Mouse (Mus musculus) granulocyte monocyte progenitor cell, adult 5-6 weeks (primary cell): ENCODE data around the gene Ntm. TPM values are rescaled to one million over a fixed set of nuclear protein-coding genes. Genes with fewer than 3 reads are reported as not detected.

ENCODE experiments used
- ATAC-seq: replicated peaks from 2 replicates; pipeline ENCODE4 v1.8.0; 2016; ENCODE audit warnings: mild to moderate bottlenecking, moderate TSS enrichment, inconsistent platforms; ENCODE audit not compliant: poor library complexity, severe bottlenecking
- total RNA-seq, 2 experiments: library from RNA; stranded (forward) in 1 of 2; stranded (reverse) in 1 of 2; fragments of 200-712, 200-1000 nt in 1 of 2; fragments of >200 nt in 1 of 2; fragmentation: Nextera tagmentation in 1 of 2; gene quantifications; 2 replicates each; pipeline ENCODE4 v1.2.3; 2014 to 2017

Ntm gene
- total RNA-seq, 2 experiments from 2014 or later, result not detected

DNA sequence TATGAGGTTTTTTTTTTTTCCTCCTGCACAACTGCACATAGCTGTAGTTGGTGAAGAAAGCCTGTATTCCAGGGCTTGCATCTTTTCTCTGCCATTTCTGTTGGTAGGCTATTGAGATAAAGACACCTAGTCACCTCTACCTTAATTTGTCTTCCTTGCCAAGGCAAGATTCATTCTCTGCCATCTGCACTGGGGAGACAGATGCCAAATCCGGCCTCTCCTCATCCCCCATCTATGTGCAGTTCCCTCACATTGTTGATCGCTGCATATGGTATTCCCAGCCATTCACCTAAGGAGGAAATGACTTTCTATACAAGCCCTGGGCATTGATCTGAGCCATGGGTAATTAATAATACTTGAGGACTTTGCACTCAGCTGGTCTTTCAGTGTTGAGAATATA, 753.7 kb downstream of the Ntm start:
- ATAC-seq, result no peak

DNA sequence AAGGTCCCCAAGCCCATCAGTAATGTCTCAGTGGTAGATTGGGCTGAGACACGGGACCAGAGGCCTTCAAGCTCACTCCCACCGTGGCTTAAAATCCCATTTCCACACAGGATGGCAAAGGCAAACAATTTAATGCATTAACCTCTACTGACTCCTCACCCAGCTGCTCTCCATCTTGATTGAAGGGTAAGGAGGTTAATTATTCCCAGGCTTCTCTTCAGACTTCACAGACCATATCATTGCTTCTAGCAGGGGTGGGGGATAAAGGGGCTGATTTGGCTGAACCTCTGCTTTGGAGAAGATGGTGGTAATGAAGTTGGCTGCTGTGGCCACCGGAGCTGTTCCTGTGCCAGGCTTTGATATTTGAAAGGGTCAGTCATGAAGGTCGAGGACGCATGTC, 754.8 kb downstream of the Ntm start:
- no peak for ATAC-seq

DNA sequence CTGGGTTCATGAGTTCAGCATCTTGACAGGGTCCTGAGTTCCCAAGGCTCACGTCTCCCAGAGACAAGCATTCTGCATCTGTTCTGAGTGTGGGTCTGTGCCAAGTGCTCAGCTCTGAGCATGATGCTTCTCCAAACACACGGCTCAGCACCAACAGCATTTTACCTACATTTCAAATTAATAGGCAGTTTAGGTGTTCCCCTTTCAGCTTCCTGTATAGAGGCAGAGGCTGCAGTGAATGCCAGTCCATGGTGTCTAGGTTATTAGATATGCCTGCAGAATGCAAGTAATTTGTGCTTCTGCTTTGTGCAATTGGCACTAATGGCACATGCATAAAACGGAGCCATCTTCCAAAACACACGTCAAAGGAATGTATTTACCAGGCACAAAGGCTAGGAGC, 757.3 kb downstream of the Ntm start:
- no peak for ATAC-seq

DNA sequence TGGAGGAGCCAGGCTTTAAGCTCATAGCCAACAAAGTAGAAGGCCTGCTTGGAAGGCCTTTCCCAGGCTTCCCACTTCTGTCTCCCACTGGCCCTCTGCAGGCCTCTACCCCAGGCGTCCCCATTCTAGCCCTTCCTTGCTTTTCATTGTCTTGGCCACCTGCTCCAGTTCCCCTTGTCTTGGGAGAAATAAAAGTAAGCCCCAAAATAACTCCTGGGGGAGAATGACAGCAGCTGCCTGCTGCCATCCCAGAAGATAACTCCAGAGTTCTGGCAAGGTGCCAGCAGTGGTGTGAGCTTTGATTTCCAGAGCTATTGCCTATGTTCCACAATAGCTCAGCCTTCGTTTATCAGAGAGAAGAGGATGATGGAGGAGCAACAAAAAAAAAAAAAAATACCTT, 760.7 kb downstream of the Ntm start:
- ATAC-seq, result no peak

DNA sequence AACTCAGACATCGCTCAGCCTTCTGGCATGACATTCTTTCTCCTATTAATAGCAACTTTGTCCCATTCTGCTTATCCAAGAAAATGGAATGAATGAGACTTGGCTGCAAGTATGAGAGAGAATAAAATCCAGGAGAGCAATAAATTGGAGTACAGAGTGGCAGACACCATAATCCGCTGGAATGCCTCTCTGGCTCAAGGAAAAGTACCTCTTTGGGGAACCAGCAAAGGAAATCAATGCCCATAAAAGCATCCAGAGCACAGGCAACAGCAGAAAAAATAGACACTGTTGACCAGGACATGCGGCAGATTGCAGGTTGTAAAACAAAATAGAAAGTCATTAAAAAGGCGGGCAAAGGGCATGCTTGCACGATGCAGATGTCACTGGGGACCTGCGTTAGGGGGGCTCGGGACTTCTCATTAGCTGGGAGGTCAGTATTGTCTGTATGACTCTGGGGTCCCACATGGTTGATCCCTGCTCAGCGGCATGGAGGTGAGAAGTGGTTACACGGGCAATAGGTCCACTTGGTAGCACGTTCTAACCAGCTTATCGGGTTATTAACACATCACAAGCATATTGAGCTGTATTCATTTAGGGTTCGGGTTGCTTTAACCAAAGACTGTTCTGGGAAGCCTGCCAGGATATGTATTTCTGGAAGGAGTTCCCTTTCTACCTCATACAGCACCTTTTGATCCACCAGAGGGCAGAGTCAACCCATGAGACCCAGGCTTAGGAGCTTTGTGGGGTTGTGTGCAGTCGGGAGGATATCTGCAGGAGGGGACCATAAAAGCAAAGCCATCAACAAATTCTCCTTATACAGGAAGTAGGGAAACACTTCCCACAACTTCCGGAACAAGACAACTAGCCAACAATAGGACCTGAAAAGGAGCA, 761.5 kb downstream of the Ntm start:
- no peak for ATAC-seq

DNA sequence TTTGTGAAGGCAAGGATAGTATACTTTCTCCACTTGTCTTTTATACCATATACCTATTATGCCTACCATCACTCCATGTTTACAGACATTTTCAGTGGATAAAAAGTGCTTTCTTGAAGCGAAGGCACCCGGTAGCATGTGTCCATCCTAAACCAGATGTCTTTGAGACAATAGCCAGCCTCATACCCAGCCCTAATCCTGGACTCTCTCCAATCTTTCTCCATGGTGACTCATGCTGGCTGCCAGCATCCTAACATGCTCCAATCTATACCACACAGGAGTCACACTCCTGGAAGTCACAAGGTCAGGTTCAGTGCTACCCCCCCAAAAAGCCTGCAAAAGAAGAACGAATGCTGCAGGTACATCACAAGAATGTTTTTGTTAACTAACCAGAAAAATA, 765.9 kb downstream of the Ntm start:
- ATAC-seq, result no peak

DNA sequence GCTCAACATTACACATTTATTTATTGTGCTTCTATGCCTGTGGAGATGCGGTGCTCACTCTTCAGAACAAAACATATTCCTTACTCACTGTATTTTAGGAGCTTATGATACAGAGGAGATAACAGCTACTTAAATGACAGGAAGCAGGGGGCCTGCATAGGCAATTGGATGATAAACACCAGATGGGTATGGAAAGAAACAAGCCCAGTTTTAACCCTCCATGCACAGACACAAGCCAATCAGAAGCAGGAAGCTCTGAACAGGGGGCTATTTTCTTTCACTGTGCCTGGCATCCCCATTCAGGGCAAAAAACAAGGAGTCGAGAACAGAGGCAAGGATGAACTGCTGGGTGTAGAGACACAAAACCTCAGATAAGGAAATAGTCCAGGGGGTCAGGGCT, 768.7 kb downstream of the Ntm start:
- ATAC-seq, result no peak

DNA sequence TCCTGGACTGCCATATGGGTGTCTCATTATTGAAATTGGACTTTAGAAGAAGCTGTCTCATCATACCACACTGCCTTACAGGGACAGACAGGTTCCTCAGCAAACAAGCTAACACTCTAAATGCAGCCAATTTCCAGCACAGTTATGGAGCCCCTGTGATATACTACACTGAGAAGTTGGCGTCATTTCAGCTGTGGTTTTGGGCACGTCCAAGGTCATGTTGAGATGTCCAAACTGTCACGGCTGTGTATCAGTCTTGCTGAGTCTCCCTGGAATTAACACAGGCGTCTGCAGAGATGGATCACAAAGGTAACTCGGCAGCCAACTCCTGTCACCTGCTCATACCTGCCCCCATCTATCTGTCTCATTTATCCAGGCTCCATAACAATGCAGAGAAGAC, 779.9 kb downstream of the Ntm start:
- no peak for ATAC-seq

DNA sequence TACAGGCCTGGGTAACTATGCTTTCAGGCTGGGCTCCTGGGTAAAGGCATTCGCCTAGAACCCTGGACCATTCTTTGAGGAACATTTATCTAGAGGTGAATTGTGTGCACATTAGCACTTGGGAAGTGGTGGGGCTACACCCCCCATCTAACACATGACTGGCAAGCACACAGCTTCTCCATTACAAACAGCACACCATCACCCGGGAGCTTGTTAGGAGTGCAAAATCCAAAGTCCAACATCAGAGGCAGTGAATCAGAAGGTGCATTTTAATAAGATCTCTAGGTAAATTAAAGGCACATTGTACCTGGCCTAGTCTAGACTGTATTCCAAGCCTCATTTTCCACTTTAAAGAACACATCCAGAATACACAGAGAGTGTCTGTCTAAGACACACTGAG, 781.3 kb downstream of the Ntm start:
- no peak for ATAC-seq

DNA sequence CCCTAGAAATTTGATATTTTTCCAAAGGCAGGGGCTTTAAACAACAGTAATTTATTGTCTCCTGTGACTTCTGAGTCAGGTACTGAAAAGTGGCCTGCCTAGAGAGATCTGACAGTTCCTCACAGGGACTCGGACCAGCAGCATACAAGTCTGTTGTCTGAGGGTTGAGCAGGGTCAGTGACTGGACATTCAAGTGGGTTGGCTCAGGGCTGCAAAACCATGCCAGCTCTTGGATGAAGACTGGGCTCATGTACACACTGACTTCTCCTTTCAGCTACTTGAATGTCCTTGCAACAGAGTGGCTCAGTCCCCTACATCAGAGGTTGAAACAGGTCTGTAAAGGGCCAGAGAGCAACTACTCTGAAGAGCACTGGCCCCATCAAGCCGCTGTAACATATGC, 797.2 kb downstream of the Ntm start:
- no peak for ATAC-seq

DNA sequence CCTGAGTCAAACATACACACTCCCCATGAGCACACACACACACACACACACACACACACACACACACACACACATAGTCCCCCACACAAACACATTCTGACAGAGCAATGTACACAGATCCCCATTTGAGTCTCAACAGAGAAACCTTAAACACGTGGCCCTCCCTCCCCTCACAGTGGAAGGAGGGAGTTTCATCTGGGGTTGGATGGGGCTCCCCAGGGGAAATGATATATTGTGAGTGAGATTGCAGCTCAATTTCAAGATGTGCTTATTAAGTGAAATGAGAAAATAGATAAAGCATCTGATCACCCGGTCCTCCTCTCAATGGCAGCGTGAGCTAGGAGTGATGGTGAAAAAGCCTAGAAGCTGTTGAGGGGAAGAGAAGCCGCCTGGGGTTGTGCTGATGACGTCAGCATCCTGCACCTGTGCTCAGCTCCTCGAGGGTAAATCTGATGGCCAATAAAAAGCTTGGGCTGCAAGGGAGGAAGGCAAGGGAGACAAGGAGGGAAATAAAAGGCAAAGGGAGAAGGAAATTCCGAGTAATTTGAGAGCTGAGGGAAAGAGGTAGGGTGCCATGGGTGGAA, 801.8 kb downstream of the Ntm start:
- no peak for ATAC-seq

DNA sequence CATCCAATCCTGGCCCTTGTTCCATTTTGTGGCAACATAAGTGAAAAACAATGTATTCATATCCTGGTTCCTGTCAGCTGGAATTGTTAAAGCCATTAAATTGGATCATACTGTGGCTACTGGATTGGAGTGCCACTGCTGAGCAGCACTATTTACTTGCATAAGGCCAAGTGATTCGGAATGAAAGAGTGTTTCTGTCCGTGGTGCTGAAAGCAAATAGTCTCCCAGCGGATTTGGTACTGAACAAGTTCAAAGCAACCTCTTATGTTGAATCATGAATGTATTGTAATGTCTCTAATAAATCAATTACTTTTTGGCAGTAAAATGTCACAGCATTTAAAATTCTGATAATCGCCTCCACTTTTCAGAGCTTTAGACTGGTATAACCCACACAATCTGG, 817.0 kb downstream of the Ntm start:
- ATAC-seq, result no peak

DNA sequence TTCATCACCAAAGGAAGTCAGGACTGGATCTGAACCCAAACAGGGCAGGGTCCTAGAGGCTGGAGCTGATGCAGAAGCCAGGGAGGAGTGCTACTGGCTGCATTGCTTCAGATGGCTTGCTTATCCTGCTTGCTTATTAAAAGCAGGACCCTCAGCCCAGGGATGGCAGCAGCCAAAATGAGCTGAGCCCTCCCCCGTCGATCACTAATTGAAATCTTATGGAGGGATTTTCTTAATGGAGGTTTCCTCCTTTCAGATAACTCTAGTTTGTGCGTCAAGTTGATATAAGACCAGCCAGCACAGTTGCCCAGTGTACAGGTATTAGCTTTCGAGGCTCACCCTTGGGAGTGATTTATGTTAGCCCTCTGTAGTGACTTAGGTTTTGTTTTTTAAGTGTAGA, 826.9 kb downstream of the Ntm start:
- ATAC-seq, result no peak

DNA sequence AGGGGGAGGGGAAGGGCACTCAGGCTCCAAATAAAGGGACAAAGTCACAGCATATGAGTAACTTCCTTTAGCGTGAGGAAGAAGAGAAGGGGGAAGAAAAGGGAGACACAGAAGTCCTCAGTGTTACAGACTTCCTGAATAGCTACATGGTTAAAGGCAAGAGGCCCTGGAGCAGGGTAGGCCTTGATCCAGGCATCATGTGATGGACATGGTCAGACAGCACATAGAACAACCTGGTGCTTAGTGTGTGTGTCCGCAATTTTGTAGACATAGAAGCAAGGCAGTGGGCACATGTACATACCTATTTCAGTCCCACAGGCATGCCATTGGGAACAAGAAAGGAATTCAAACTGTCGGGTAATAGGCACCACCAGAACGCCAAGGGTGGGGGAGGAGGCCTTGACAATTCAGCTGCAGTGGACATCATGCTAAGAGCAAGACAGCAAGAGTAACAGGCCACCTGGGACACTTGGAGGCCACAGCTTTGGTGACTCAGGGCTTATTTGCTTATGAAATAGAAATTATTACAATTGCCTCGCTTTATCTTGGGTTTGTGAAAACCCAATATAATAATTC, 832.1 kb downstream of the Ntm start:
- ATAC-seq, result no peak

DNA sequence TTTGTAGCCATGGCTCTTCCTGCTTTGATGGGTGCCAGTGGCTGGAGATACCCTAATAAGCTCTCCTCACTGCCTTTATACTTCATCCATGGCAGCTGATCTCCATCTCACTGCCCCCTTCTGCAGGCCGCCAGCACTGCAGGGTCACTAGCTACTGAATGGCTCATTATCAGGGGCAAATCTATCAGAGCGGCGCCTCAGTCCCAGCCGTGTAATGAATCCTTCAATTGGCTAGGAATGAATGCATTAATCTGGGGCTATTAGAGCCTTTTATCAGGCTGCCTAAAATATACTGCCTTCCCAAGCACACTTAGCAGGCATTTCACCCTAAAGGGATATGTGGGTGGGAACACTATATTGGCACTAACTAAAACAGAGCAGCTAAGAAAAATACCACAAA, 832.6 kb downstream of the Ntm start:
- no peak for ATAC-seq

DNA sequence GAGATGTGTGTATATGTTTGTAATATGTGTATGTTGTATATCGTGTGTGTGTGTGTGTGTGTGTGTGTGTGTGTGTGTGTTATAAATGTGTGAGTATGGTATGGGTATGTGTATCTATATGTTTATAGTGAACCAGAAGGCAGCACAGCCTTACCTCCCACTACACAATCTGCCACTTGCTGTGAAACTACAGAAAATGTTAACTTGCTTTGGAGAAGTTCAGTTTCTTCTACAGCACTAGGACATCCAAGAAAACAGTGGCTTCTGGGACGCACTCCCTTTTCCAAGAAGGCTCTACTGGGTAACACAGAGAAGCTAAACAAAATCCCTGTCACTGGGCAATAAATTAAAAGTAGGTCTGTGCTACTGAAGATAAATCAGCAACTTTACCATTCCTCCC, 834.5 kb downstream of the Ntm start:
- no peak for ATAC-seq

DNA sequence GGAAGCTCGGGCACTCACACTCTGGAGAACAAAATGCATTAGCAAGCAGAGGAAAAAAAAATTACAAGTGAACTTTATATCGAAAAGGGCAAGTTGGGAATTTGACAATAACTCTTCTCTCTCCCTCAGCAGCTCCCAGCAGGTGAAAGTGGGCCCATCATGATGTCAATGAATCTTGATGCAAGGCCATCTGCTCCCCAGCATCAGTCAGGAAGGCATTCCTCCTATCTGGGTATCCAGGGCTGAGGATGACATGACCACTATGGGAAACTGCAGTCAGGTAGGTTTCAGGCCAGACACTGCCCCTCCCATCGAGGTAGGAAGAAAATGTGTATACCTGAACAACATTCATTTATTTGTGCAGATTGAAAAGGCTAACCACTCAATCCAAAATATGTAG, 838.5 kb downstream of the Ntm start:
- no peak for ATAC-seq

DNA sequence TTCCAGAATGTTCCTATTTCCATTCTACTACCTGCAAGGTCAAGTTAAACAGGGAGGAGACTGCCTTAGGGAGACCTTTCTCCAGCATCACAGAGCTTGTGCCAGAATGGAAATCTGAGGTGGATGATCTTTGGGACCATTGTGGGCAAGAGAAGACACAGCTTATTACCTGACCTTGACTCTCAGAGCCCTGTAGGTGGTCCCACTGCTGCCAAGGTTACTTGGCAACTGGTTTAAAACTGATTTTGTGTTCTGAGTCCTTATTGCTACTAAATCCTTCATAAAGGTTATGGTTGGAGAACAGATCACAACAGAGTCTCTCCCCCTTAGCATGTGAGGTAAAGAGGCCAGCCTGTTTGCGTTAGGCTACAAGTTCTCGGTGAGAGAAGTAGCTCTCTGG, 839.1 kb downstream of the Ntm start:
- ATAC-seq, result no peak

DNA sequence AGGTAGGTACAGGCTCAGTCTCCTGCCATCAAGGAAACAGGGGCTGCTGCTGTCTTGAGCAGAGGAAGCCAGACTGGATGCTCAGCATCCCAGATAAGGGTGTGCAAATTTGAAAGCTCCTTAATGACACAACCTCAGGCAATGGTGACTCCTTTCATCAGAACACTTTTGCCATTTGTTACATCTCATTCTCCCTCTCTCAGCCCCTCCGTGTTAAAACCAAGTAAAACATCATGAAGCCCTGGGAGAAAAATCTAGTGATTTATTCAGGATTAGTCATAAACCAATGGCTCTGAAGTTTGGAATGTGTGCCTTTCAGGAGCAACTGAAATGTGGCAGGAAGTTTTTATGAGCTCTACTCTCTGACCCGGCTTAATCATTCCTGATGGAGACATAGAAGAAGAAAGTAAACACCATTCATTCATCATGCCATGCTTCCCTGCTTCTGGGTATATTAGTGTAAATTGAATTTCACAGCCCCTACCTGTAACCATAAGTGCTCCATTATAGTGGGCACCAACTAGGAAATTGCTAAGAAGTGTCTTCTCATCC, 845.3 kb downstream of the Ntm start:
- no peak for ATAC-seq

DNA sequence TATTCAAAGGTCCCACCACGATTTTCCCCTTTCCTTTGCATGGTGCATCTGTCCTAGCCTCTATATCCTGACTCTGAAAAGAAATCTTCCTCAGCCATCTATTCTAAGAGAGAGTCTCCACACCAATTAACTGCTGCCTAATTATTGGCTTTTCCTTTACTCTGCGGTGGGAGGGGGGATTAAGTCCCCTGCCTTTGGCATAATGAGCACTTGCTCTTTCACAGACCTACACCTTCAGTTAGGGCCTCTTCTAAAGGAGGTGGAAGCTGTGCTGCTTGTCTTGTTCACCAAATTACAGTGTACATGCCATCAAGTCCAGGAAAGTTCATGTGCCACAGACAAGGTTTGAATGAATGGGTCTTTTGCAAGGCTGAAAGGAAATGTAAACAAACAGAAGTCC, 847.6 kb downstream of the Ntm start:
- ATAC-seq, result no peak

DNA sequence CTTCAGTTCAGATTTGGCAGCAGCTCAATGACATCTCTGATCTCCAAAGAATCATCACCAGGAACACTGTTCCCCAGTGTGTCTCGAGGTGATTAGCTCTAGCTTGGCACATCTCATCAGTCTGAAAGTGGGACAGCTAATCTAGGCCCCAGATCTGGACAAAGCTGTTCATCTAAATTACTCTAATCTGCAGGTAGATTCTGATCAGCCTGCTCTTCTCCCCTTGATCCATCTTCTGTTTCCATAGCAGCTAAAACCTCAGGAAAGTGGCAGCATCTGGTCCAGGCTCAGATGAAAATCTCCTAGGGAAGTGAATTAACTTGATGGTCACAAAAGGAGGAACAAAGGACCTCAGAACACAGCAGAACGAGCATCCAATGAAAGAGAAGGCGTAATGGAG, 856.2 kb downstream of the Ntm start:
- ATAC-seq, result no peak

DNA sequence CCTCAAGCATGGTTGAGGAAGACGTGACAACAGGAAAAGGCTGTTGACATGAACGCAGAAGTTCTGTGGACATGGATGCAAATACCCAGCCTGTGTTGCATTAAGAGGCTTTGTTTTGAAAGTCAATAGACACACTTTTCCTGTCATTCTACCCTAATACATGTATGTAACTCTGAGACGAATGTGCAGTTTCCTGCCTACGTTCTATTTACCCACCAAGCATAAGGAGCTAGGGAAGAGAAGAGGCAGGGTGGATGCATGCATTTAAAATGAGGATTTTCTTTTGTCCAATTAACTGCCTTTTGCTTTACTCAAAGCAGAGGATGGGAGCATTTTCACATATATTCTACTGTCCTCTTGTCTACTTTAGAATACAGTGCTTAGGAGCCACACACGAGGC, 858.5 kb downstream of the Ntm start:
- no peak for ATAC-seq
